Mouse (Mus musculus) heart, embryonic 15.5 days (tissue): ENCODE data around the gene Rprd1b. TPM values are rescaled to one million over a fixed set of nuclear protein-coding genes. Genes with fewer than 3 reads are reported as not detected.
A peak's percentile ranks its signal among the peaks of the same experiment; 100 is the strongest.

Experiments used
- ATAC-seq: fragments of 200-750 bp; cut with Nextera tagmentation; replicated peaks from 2 replicates; pipeline ENCODE4 v1.8.0; 2017; ENCODE audit warnings: low read depth, moderate TSS enrichment; ENCODE audit not compliant: insufficient number of reproducible peaks, insufficient read depth, low FRiP score
- H3K27ac ChIP-seq: fragments of 300-500 bp; sonication (generic); 2 replicates; pipeline ENCODE4 v1.5.1; 2015; ENCODE audit warnings: mild to moderate bottlenecking, inconsistent platforms
- H3K27me3 ChIP-seq: fragments of 300-500 bp; sonication (generic); 2 replicates; pipeline ENCODE4 v1.6.1; 2015; ENCODE audit warnings: inconsistent platforms
- H3K36me3 ChIP-seq: fragments of 300-500 bp; sonication (generic); 2 replicates; pipeline ENCODE4 v1.6.1; 2015; ENCODE audit warnings: mild to moderate bottlenecking, inconsistent platforms
- H3K4me1 ChIP-seq: fragments of 300-500 bp; sonication (generic); replicated peaks from 2 replicates; pipeline ENCODE4 v1.6.1; 2015; ENCODE audit warnings: inconsistent platforms
- H3K4me2 ChIP-seq: fragments of 300-500 bp; sonication (generic); 2 replicates; pipeline ENCODE4 v1.6.1; 2015; ENCODE audit warnings: inconsistent platforms, mild to moderate bottlenecking, moderate library complexity
- H3K4me3 ChIP-seq: fragments of 300-500 bp; sonication (generic); 2 replicates; pipeline ENCODE4 v1.5.1; 2015; ENCODE audit warnings: mild to moderate bottlenecking, inconsistent platforms
- H3K9ac ChIP-seq: fragments of 300-500 bp; sonication (generic); 2 replicates; pipeline ENCODE4 v1.6.1; 2015; ENCODE audit warnings: mild to moderate bottlenecking, inconsistent platforms
- H3K9me3 ChIP-seq: fragments of 300-500 bp; sonication (generic); replicated peaks from 2 replicates; pipeline ENCODE4 v1.6.1; 2016; ENCODE audit warnings: inconsistent platforms
- WGBS: fragments of 180-500 bp; shearing (Covaris S2); methylation state at CpG from one replicate; pipeline ENCODE4 v1.1.7; 2015; ENCODE audit warnings: mixed read lengths; 5-methylcytosine and 5-hydroxymethylcytosine counted together
- polyA plus RNA-seq: library from polyadenylated mRNA; unstranded; fragments of >200 nt; fragmentation: Nextera tagmentation; extraction: Ambion mirVana; gene quantifications from 2 replicates; pipeline ENCODE4 v1.2.1, GENCODE M21; 2015

Rprd1b gene
- polyA plus RNA-seq, 1 experiment from 2014 or later, result 28.6 TPM

GRCm38 (mm10) chr2:158163034-158163433 is 134.7 kb downstream of the Rprd1b start:
- 72% methylated on average over 6 of the region's 6 CpGs for WGBS
- ATAC-seq, result no peak
- H3K9ac ChIP-seq, result no peak overlapping the region
- H3K27ac ChIP-seq, result no peak overlapping the region
- H3K4me2 ChIP-seq, result no peak overlapping the region
- H3K36me3 ChIP-seq, result no peaks in the 10 kb centered on the region
- no peaks in the 10 kb centered on the region for H3K9me3 ChIP-seq
- H3K4me1 ChIP-seq, result peaks cover 30% of the 10 kb centered on the region
- H3K4me3 ChIP-seq, result no peak overlapping the region
- no peaks in the 10 kb centered on the region for H3K27me3 ChIP-seq

DNA sequence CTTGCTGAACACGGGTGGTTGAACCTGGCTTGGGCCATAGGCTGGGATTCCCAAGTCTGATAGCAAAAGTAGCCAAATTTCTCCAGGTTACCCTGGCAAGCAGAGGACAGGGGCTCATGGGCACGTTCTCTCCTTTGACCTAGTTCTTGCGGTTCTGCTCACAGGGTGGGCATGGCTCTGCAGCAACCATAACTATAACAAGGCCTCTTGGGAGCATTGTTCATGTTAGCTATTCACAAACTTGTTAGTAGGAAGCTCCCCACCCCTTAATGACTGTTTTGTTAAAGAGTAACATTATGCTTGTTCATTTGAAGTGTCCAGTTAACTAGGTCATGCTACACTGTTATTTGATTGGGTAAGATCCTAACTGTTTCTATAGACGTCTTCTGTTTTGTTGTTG is 137.5 kb downstream of the Rprd1b start:
- H3K9ac ChIP-seq, result no peak overlapping the region
- WGBS, result 83% methylated on average over 4 of the region's 4 CpGs
- no peak overlapping the region for H3K4me3 ChIP-seq
- H3K36me3 ChIP-seq, result no peaks in the 10 kb centered on the region
- peaks cover 34% of the 10 kb centered on the region for H3K4me1 ChIP-seq
- no peak overlapping the region for H3K4me2 ChIP-seq
- ATAC-seq, result no peak
- H3K27me3 ChIP-seq, result no peaks in the 10 kb centered on the region
- no peaks in the 10 kb centered on the region for H3K9me3 ChIP-seq
- no peak overlapping the region for H3K27ac ChIP-seq

GRCm38 (mm10) chr2:158166628-158167027 is 138.3 kb downstream of the Rprd1b start:
- Histone ChIP-seq H3K27ac (peak overlapping the region; percentile 84), H3K4me1 (peaks cover 34% of the 10 kb centered on the region), H3K9me3 (no peaks in the 10 kb centered on the region), H3K36me3 (no peaks in the 10 kb centered on the region), H3K9ac (no peak overlapping the region), H3K4me2 (no peak overlapping the region), H3K27me3 (no peaks in the 10 kb centered on the region), H3K4me3 (no peak overlapping the region)
- ATAC-seq, result no peak
- 69% methylated on average over 7 of the region's 7 CpGs for WGBS

GRCm38 (mm10) chr2:158167496-158168205 is 139.4 kb downstream of the Rprd1b start:
- Histone ChIP-seq H3K9me3 (no peaks in the 10 kb centered on the region), H3K4me3 (no peak overlapping the region), H3K4me2 (no peak overlapping the region), H3K27me3 (no peaks in the 10 kb centered on the region), H3K4me1 (peaks cover 34% of the 10 kb centered on the region), H3K27ac (peak overlapping the region; percentile 84), H3K9ac (no peak overlapping the region), H3K36me3 (no peaks in the 10 kb centered on the region)
- ATAC-seq, result peak; percentile 47
- 28% methylated on average over 9 of the region's 9 CpGs for WGBS

GRCm38 (mm10) chr2:158168741-158169211 is 140.5 kb downstream of the Rprd1b start:
- Histone ChIP-seq H3K36me3 (no peaks in the 10 kb centered on the region), H3K9me3 (no peaks in the 10 kb centered on the region), H3K27me3 (no peaks in the 10 kb centered on the region), H3K4me1 (peaks cover 34% of the 10 kb centered on the region), H3K4me2 (peak overlapping the region; percentile 14; the same call in 1 of the 2 replicates), H3K4me3 (no peak overlapping the region), H3K9ac (no peak overlapping the region), H3K27ac (peak overlapping the region; percentile 84)
- 21% methylated on average over 8 of the region's 8 CpGs for WGBS
- ATAC-seq, result peak; percentile 82

DNA sequence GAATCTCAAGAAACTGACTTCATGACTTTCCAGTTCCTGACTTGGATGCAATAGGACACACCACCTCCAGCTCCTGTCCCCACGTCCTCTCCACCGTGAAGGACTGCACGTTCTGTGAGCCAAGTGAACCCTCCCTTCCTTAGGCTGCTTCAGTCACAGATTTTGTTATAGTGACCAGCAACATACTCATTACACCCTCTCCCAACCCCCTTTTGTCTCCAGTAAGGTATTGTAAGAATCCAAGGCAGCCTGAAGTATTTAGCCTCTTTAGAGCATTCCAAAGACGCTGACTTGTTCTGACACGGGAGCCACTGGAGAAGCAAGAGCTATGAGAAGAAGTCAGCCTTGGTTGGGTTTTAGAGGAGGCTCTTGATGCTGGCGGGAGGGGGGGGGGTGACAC is 141.1 kb downstream of the Rprd1b start:
- H3K4me2 ChIP-seq, result no peak overlapping the region
- no peaks in the 10 kb centered on the region for H3K9me3 ChIP-seq
- H3K36me3 ChIP-seq, result no peaks in the 10 kb centered on the region
- no peak for ATAC-seq
- no peak overlapping the region for H3K4me3 ChIP-seq
- peak overlapping the region; percentile 84 for H3K27ac ChIP-seq
- no peaks in the 10 kb centered on the region for H3K27me3 ChIP-seq
- peaks cover 38% of the 10 kb centered on the region for H3K4me1 ChIP-seq
- H3K9ac ChIP-seq, result no peak overlapping the region
- WGBS, result 53% methylated on average over 6 of the region's 6 CpGs

DNA sequence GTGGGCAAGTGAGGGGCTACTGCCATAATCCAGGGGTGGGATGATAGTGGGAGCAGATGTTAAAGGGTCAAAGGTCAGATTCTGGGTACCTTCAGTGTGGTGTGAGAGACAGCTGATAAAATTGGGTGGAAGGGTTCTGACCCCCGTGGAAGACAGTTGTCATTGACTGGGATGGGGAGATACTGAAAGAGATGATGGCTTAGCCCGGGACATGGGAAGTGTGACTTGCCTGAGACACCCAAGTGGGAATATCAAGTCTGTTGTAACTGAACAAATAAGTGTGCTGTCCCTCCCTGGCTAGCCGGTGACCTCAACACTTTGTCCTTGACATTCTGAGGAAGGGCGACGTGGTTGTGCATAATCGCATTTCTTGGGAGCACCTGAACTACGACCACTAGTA is 141.5 kb downstream of the Rprd1b start:
- Histone ChIP-seq H3K36me3 (no peaks in the 10 kb centered on the region), H3K9me3 (no peaks in the 10 kb centered on the region), H3K4me2 (no peak overlapping the region), H3K4me3 (no peak overlapping the region), H3K4me1 (peaks cover 42% of the 10 kb centered on the region), H3K9ac (no peak overlapping the region), H3K27me3 (no peaks in the 10 kb centered on the region), H3K27ac (peak overlapping the region; percentile 84)
- 72% methylated on average over 7 of the region's 7 CpGs for WGBS
- ATAC-seq, result no peak

GRCm38 (mm10) chr2:158170394-158170793 is 142.1 kb downstream of the Rprd1b start:
- Histone ChIP-seq H3K27ac (no peak overlapping the region), H3K36me3 (no peaks in the 10 kb centered on the region), H3K4me3 (no peak overlapping the region), H3K9ac (no peak overlapping the region), H3K9me3 (no peaks in the 10 kb centered on the region), H3K4me2 (no peak overlapping the region), H3K27me3 (no peaks in the 10 kb centered on the region), H3K4me1 (peaks cover 48% of the 10 kb centered on the region)
- WGBS, result 82% methylated on average over 2 of the region's 2 CpGs
- no peak for ATAC-seq

GRCm38 (mm10) chr2:158174438-158174837 is 146.1 kb downstream of the Rprd1b start:
- no peak for ATAC-seq
- WGBS, result 77% methylated on average over 5 of the region's 5 CpGs

DNA sequence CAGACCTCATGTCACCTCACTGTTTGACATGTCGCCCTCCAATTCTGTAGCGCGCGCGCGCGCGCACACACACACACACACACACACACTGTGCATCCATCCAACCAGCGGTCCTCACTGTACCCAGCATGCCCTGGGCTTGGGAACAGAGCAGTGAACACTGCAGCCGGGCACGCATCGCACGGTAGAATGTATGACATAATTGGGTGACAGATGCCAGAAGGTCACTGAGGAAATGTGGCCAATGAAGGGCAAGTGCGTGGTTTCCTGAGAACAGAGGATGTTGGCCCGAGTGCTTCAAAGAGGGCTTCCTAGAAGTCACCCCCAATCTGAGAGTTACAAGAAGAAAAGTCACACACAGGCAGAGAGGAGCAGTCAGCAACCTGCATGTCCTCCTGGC is 146.7 kb downstream of the Rprd1b start:
- ATAC-seq, result no peak; the same call in 1 of the 2 replicates
- Histone ChIP-seq H3K27ac (0 out of 2 replicates have a peak overlapping the region, but pooled peaks have one; percentile 16), H3K4me3 (no peak overlapping the region), H3K9me3 (no peaks in the 10 kb centered on the region), H3K36me3 (no peaks in the 10 kb centered on the region), H3K9ac (no peak overlapping the region), H3K4me2 (no peak overlapping the region), H3K4me1 (peaks cover 41% of the 10 kb centered on the region), H3K27me3 (no peaks in the 10 kb centered on the region)
- WGBS, result 82% methylated on average over 15 of the region's 15 CpGs

More at GRCm38 (mm10) chr2:158174438-158174837, 146.1 kb downstream of the Rprd1b start:
- no peak overlapping the region for H3K4me2 ChIP-seq
- H3K36me3 ChIP-seq, result no peaks in the 10 kb centered on the region
- no peaks in the 10 kb centered on the region for H3K27me3 ChIP-seq
- no peak overlapping the region for H3K9ac ChIP-seq
- H3K9me3 ChIP-seq, result no peaks in the 10 kb centered on the region
- H3K4me3 ChIP-seq, result no peak overlapping the region
- H3K4me1 ChIP-seq, result peaks cover 40% of the 10 kb centered on the region
- peak overlapping the region; percentile 11; the same call in 1 of the 2 replicates for H3K27ac ChIP-seq

- Histone ChIP-seq H3K4me3 (no peak overlapping the region), H3K4me1 (peaks cover 41% of the 10 kb centered on the region), H3K27ac (0 out of 2 replicates have a peak overlapping the region, but pooled peaks have one; percentile 16), H3K9me3 (no peaks in the 10 kb centered on the region), H3K27me3 (no peaks in the 10 kb centered on the region), H3K36me3 (no peaks in the 10 kb centered on the region), H3K4me2 (no peak overlapping the region), H3K9ac (no peak overlapping the region)
- ATAC-seq, result no peak
- 27% methylated on average over 3 of the region's 3 CpGs for WGBS
These were observed 147.1 kb downstream of the Rprd1b start for GRCm38 (mm10) chr2:158175433-158175832.

- 90% methylated on average over 9 of the region's 9 CpGs for WGBS
- Histone ChIP-seq H3K27ac (no peak overlapping the region), H3K4me1 (peaks cover 41% of the 10 kb centered on the region), H3K9me3 (no peaks in the 10 kb centered on the region), H3K27me3 (no peaks in the 10 kb centered on the region), H3K4me3 (no peak overlapping the region), H3K36me3 (no peaks in the 10 kb centered on the region), H3K4me2 (no peak overlapping the region), H3K9ac (no peak overlapping the region)
- no peak for ATAC-seq
These were observed 148.5 kb downstream of the Rprd1b start for GRCm38 (mm10) chr2:158176763-158177162.
